Mouse (Mus musculus) left cerebral cortex, postnatal 4 days (tissue): ENCODE results near the gene Mfsd4b4. TPM values are rescaled to one million over a fixed set of nuclear protein-coding genes. Genes with fewer than 3 reads are reported as not detected.
A peak's percentile ranks its signal among the peaks of the same experiment; 100 is the strongest.
"Not testable (repeated sequence)": the region's sequence is repeated elsewhere in the genome, so short reads cannot be mapped to it uniquely, and the experiment has no call there.

Experiments
- DNase-seq: peaks from one replicate; pipeline ENCODE4 v3.0.0-alpha.2; 2022
- intact Hi-C: fragments of 180-260 bp; cut with DNase I; formaldehyde crosslinking; loops from one replicate; pipeline ENCODE4 v1.15.1; 2025
- total RNA-seq, 2 experiments: library from RNA; stranded (reverse); gene quantifications; 2 replicates each; pipeline ENCODE4 v1.2.3; 2021

The Mfsd4b4 gene
- 1 to 10 TPM; 6.5 to 7.7 TPM for total RNA-seq

DNA sequence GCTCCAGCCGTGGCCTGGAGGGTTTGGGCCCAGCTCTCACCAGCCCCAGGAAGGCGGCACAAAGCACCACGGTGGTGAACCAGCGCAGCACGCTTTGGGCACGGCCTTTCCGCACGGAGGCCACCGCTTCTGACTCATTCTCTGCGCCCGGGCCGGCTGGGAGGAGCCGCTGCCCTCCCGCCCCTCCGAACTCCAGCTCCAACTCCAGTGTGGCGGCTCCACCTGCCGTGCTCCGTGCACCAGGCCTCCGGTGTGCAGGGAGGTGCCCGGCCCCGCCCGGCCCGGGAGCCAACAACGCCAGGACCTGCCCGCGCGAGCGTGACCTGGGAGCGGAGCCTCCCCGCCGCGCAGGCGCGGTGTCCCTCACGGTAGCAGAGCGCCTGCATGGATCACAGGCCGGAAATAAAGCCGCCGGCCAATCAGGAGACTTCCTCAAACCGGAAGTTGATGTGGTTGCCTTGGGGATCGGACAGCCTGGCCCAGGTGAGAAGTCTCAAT is at the start of gene Mfsd4b4:
Gene Mfsd4b4 (minus strand): TSS at position 365 of the 498 bp plus-strand sequence.
- DNase-seq = peak; percentile 83
- intact Hi-C loops = no loop called here

DNA sequence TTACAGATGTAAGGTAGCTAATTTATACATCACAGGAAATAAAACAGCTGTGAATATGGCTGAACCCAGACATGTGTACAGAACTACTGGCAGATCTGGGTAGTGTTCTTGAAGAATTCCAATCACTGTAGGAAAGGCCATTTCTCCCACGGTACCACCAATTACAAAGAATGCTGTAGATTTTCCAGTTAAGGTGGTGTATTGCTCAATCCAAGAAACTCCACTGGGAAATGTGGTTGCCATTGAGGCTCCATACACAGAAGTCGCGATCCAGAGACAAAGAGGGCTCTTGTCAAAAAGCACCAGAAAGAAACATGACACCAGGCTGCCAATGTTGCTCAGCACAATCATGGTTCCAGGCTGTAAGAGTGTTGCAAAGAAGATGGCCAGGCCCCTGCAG is 48.2 kb upstream of the Mfsd4b4 start:
- DNase-seq, intact Hi-C loops: not testable (repeated sequence)

GRCm38 (mm10) chr10:39936553-39936952 is 37.5 kb upstream of the Mfsd4b4 start:
- no peak for DNase-seq
- intact Hi-C loops = no loop called here

GRCm38 (mm10) chr10:39926616-39927139 is 27.6 kb upstream of the Mfsd4b4 start, which contains the start of gene Mfsd4b2:
Mfsd4b2 (minus strand) TSS chr10:39926923.
- intact Hi-C loops = no loop called here
- peak; percentile 5 for DNase-seq

GRCm38 (mm10) chr10:39924556-39924955 is 25.5 kb upstream of the Mfsd4b4 start:
- intact Hi-C loops, DNase-seq: not testable (repeated sequence)

DNA sequence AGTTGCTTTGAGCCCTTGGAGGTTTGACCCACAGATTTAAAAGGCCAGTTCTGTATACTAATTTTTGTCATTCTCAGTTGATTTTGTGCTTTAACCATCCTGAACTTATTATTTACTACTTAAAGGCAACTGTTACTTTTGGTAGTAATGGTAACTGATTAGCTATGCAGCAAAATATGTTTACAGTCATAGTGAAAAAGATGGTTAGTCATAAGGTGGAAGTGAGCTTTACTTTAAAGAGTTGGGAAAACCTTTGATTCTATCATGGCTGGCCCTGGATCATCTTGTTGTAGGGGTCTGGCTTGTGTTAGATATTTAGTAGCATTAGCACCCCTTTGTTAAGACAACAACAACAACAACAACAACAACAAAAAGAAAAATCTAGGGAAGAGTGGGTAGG is 13.6 kb upstream of the Mfsd4b4 start:
- intact Hi-C loops = no loop called here
- no peak for DNase-seq

- intact Hi-C loops = no loop called here
- DNase-seq = no peak
Observed at GRCm38 (mm10) chr10:39908768-39909441, 9.9 kb upstream of the Mfsd4b4 start.

DNA sequence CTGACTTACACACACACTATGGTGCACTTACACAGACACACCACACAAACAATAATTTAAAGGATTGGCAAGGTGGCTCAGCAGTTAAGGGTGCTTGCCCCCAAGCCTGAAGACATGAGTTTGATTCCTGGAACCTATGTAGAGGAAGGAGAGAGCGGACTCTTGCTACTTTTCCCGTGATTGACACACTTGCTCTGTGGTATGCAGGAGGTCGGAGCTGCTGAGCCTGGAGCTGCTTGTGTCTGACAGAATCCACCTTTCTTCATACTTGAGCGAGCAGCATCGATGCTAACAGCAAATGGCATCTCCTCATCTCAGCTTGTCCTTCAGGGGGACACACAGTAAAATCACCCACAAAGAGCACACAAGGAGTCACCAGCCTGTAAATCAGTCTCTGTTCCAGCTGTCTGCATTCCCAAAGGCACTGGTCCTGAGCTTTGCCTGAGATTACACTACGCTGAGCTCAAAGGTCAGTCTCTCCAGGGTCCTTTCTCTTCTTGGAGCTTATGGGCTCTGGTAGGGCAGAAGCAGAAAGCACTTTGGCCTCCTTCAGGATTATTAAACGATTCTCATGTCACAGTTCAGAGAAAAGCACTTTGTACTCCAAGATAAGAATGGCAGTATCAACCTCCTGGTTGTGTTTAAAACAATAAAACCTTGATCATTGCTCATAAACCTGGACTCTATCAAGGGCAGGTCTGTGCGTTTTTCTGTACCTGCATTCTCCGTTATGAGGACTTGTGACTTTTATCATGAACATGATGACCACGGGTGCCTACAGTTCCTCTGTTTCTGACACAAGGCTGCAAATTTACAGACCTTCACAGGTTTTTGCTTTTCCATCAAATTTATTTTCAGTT is 8.0 kb upstream of the Mfsd4b4 start:
- no peak for DNase-seq
- intact Hi-C loops = no loop called here

- intact Hi-C loops = no loop called here
- DNase-seq = no peak
Observed at GRCm38 (mm10) chr10:39904191-39904590, 5.2 kb upstream of the Mfsd4b4 start.

DNA sequence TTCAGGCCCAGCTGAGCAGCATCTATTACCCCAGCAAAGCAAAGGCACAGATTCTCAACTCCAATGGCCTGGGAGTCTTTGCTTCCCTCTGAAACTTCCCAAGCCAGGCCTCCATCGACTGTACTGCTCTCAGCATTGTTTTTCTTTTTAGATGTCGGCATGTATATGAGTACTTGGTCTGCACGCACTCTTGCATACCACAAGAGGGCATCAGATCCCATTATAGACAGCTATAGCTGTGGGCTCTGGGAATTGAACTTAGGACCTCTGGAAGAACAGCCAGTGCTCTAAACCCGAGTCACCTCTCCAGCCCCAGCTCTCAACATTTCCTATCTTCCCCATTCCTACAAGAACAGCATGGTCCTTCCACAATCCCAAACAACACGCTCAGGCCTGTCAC is 2.5 kb downstream of the Mfsd4b4 start:
- intact Hi-C loops = no loop called here
- no peak for DNase-seq

DNA sequence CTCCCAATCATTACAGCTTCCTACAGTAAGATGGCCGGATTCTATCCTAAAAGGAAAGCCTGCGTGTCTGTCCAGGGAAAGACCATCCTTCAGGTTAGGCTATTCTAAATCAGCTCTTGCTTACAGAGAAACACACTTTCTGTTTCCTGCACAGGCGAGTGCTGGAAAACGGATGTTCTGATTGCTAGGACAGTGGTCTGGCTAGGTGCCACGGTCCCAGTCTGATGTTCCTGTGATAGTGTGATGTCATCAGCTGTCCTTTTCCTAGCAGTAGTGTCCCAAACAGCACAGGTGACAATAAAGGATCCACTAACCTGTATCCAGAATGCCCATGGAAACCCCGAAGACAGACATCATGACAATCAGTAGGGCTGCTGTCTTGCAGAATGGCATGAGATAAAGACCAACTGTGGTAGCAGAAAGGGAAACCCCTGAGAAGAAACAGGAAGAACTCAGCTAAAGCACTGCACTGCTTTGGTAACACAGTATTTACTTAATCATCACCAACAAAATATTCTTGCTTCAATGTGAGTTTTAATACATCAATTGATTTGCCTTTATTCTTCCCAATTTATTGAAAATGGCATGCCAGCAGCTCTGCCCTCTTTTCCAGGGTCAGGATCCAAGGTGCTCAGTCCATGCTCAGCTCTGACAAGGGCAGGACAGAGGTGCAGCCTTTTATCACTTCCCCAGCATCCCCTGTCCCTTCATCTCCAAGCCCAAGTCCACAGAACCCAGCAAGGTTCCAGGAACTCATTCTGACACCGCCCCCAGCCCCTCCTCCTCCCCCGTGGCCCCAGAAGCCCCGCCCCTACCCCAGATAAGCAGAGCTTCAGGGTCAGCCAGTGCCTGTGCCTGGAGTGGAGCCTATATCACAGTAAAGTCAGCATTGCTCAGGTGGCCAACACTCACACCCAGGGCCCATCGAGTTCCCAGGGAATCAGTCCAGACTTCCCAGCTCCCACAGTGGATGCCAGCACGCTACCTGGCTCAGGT is 5.0 kb downstream of the Mfsd4b4 start:
- intact Hi-C loops = no loop called here
- no peak for DNase-seq

- intact Hi-C loops = no loop called here
- no peak for DNase-seq
Observed at GRCm38 (mm10) chr10:39888621-39889020, 10.4 kb downstream of the Mfsd4b4 start.

DNA sequence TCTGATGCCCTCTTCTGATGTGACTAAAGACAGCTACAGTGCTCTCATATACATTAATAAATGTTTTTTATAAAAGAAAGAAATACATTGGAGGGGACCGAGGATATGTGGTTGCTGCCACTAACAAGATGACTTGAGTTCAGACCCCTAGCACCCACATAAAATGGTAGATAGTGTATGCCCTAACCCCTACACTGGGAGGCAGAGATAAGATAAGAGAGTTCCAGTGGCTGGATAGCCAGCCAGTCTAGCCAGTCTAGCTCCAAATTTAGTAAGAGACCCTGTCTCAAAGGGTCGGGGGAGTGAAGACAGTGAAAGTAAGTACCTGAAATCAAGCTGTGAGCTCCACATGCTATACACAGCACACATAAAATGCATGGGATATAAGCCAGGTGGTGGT is 33.5 kb downstream of the Mfsd4b4 start:
- intact Hi-C loops = no loop called here
- DNase-seq = no peak

GRCm38 (mm10) chr10:39842621-39843020 is 56.4 kb downstream of the Mfsd4b4 start:
- intact Hi-C loops = no loop called here
- no peak for DNase-seq

Other genes starting within 250 kb of the Mfsd4b4 start
- gene Rev3l, start 167.1 kb downstream of the Mfsd4b4 start, total RNA-seq = 100 to 1,000 TPM; 117 to 121 TPM
- gene Mfsd4b2, start 27.7 kb upstream of the Mfsd4b4 start, total RNA-seq = under 1 TPM in 1 of 2 experiments, not detected in 1; 0.16 TPM
- not detected for gene Mfsd4b3, start 60.9 kb upstream of the Mfsd4b4 start, total RNA-seq
- under 1 TPM in 1 of 2 experiments, not detected in 1; 0.50 TPM for gene Mfsd4b5, start 87.4 kb upstream of the Mfsd4b4 start, total RNA-seq
- 1 to 10 TPM in 1 of 2 experiments, under 1 TPM in 1; 0.44 to 1.1 TPM for gene Mfsd4b1, start 126.0 kb upstream of the Mfsd4b4 start, total RNA-seq
- gene Slc16a10, start 243.0 kb upstream of the Mfsd4b4 start, total RNA-seq = 1 to 10 TPM; 3.7 to 3.8 TPM